Mouse (Mus musculus) left cerebral cortex, adult 18-20 months (tissue): Measurements from ENCODE around the gene Cyba. TPM values are rescaled to one million over a fixed set of nuclear protein-coding genes. Genes with fewer than 3 reads are reported as not detected.

Experiments
- DNase-seq, 2 experiments: peaks; one replicate each; pipeline ENCODE4 v3.0.0; 2021 to 2022; ENCODE audit warnings: low spot score in 2 of 2, mixed read lengths in 1 of 2
- long read RNA-seq, 2 experiments: library from polyadenylated mRNA; stranded (forward); transcript quantifications; one replicate each; pipeline ENCODE4 v2.0.0; 2021
- total RNA-seq, 2 experiments: library from RNA; stranded (reverse); gene quantifications; 2 replicates each; pipeline ENCODE4 v1.2.3; 2021

Cyba gene
- 1 to 10 TPM; 7.9 to 8.7 TPM for total RNA-seq
- long read RNA-seq, experiment 1, transcript Cyba-201 (6 exons, 744 nt): major isoform, 10 of 11 reads
- long read RNA-seq, experiment 1, partial matches to known transcripts: 0 of 11 reads
- long read RNA-seq, experiment 1, other reads (novel, unspliced or antisense): 1 of 11 reads
- long read RNA-seq, experiment 2, transcript Cyba-201 (6 exons, 744 nt): major isoform, 5 of 5 reads
- long read RNA-seq, experiment 2, partial matches to known transcripts: 0 of 5 reads
- long read RNA-seq, experiment 2, other reads (novel, unspliced or antisense): 0 of 5 reads

- DNase-seq: no peak
These were observed at the start of gene Cyba for GRCm38 (mm10) chr8:122432443-122433268. Gene Cyba, minus strand, starts transcription at chr8:122432930.

- no peak for DNase-seq
These were observed 49.7 kb upstream of the Cyba start for GRCm38 (mm10) chr8:122482448-122482847.

- peak; percentile 92 to 95 for DNase-seq
These were observed 43.0 kb upstream of the Cyba start, which contains the start of the genes Rnf166 and Ctu2 for GRCm38 (mm10) chr8:122475580-122476320. Gene Rnf166, minus strand, starts transcription at chr8:122476064. Gene Ctu2, plus strand, starts transcription at chr8:122476143.

- peak; percentile 18 to 45 for DNase-seq
These were observed 42.3 kb upstream of the Cyba start for GRCm38 (mm10) chr8:122474951-122475560.

GRCm38 (mm10) chr8:122473911-122474421 is 41.2 kb upstream of the Cyba start:
- DNase-seq: no peak

- DNase-seq: no peak
These were observed 38.0 kb upstream of the Cyba start for GRCm38 (mm10) chr8:122470691-122471090.

- DNase-seq: no peak
These were observed 37.2 kb upstream of the Cyba start for GRCm38 (mm10) chr8:122469965-122470364.

GRCm38 (mm10) chr8:122469407-122469806 is 36.7 kb upstream of the Cyba start:
- DNase-seq: no peak

- peak in 1 of 2 experiments; percentile 20 for DNase-seq
These were observed 35.1 kb upstream of the Cyba start for GRCm38 (mm10) chr8:122467816-122468215.

GRCm38 (mm10) chr8:122464985-122465384 is 32.3 kb upstream of the Cyba start:
- no peak for DNase-seq

GRCm38 (mm10) chr8:122463651-122464640 is 31.2 kb upstream of the Cyba start:
- no peak for DNase-seq

- no peak for DNase-seq
These were observed 29.8 kb upstream of the Cyba start for GRCm38 (mm10) chr8:122462510-122462909.

- peak; percentile 74 to 85 for DNase-seq
These were observed 28.9 kb upstream of the Cyba start for GRCm38 (mm10) chr8:122461473-122462148.

GRCm38 (mm10) chr8:122460524-122461472 is 28.1 kb upstream of the Cyba start, which contains the start of gene Snai3:
Gene Snai3, minus strand, starts transcription at chr8:122460733.
- DNase-seq: peak in 1 of 2 experiments; percentile 44

- no peak for DNase-seq
These were observed 27.3 kb upstream of the Cyba start for GRCm38 (mm10) chr8:122459990-122460389.

- no peak for DNase-seq
These were observed 26.6 kb upstream of the Cyba start for GRCm38 (mm10) chr8:122459218-122459900.

GRCm38 (mm10) chr8:122457171-122457570 is 24.4 kb upstream of the Cyba start:
- DNase-seq: no peak
